Mouse (Mus musculus) cerebellum, adult 2 months (tissue): ENCODE results near the gene Mta1.

Experiments
- CTCF ChIP-seq: fragments of 200-500 bp; IDR thresholded peaks from 2 replicates; pipeline ENCODE4 v1.5.1; 2011; ENCODE audit warnings: low read depth, mild to moderate bottlenecking, control low read depth, low read length, moderate library complexity, borderline replicate concordance; ENCODE audit not compliant: insufficient read depth
- POLR2A ChIP-seq: fragments of 200-500 bp; IDR thresholded peaks from 2 replicates; pipeline ENCODE4 v1.6.1; 2011; ENCODE audit warnings: low read length, control low read depth, borderline replicate concordance; ENCODE audit not compliant: insufficient read depth

- TF ChIP-seq CTCF, result no peak
- TF ChIP-seq POLR2A, result no peak
Measured at GRCm38 (mm10) chr12:113133260-113133659, 35.2 kb downstream of the Mta1 start.
